1 mouse cellular context compared by ENCODE assay signal in genomic region chr6:124884714-124885500, GRCm38 (mm10).
A peak's percentile ranks its signal among the peaks of the same experiment; 100 is the strongest.
TF ChIP-seq lines count a peak whose summit lies in the region.

No protein-coding gene starts in this region.

TF ChIP-seq in MEL, 35 proteins besides CTCF, POLR2A, EP300 and RAD21 (continued from another document):
- TF ChIP-seq GATA1 (IDR thresholded peaks at IDR 0.05; ENCODE audit: low read depth, low read length): peak; percentile 18; the same call in 1 of the 2 replicates
